Mouse (Mus musculus): ENCODE data around the gene Ap4s1.

Gene Ap4s1

DNA sequence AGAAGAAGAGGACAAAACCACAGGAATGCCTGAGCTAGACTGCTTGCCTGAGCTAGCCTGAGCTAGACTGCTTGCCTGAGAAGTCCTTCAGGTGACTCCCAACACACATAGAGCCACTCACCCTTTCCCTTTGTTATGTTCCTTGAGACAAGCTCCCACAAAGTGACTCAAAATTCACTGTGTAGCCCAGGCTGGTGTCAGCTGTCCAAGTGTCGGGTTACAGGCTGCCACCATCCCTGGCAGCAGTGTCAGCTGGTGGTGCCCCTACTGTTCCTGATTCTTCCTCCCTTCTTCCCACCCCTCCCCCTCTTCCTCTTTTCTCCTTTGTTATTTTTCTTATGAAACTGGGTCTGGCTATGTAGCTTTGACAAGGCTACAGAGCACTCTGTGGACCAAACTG lies 13.0 kb downstream of the Ap4s1 start:
- DNase-seq (ENCODE audit: low read depth, low spot score) = no peak

- no peak for DNase-seq (ENCODE audit: low read depth, low spot score)
Measured at GRCm38 (mm10) chr12:51704572-51704971, 13.7 kb downstream of the Ap4s1 start.

DNA sequence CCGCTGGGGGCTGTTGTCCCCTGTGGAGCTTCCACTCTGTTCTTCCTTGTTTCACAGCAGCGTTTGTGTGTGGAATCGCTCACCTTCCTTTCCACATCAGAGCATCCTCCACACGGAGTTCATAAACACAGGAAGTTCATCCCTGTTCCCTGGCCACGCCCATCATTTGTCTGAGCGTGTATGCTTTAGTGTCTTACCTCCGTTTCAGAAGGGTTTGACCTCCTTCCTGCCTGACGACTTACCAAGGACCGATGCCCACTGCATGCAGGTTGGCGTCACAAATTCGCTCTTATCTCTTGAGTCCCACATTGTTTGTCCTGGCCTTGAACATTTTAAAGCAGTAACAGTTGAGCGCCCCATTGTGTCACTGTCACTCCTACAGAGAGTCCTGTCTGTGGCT lies 14.9 kb downstream of the Ap4s1 start:
- DNase-seq (ENCODE audit: low read depth, low spot score) = no peak

GRCm38 (mm10) chr12:51706673-51707235 lies 15.9 kb downstream of the Ap4s1 start:
- no peak for DNase-seq (ENCODE audit: low read depth, low spot score)

DNA sequence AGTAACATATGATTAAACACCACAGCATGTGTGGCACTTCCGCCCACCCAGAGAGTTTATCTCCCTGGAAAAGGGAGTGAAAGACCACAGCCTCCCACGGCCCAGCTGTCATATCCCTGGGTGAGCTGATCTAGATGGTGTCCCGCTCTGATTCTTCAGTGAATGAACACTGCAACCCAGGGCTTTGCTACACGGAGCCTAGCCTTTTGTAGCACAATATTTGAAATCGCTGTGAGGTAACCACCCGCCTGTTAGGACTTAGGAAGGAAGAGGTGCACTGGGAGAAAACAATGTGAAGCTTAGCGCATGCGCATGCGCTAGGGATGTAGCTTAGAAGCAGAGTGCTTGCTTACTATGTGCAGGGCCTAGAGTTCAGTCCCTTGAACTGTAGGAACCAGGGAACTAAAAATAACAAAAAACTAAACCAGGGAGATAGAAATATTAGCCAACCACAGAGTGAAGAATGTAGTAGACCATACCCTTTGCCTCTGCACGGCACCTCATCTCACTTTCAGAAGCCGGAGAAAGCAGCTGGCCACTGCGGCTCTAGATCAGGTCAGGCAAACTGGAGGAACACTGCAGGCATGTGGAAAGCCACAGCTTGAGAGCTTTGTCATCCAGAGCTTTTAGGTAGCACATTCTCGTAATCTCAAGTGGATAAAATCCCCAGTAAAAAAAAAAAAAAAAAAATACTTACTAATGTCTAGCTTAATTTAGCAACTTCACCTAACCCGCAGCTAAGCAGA lies 18.3 kb downstream of the Ap4s1 start:
- no peak for DNase-seq (ENCODE audit: low read depth, low spot score)

DNA sequence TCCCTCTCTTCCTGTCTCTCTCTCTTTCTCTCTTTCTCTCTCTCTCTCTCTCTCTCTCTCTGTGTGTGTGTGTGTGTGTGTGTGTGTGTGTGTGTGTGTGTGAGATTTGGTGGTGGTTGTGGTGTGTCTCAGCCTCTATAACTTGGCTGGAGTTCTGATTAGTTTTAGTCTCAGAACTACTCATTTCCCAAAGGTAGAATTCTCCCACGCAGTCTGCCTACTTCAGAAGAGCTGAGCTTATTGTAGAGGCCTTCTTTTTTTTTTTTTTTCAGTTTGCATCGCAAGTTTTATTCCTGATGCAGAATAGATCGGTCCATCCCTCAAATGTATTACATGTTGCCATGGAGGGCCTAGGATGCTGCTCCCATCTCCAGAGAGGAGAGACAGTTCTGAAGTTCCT lies 18.9 kb downstream of the Ap4s1 start:
- no peak for DNase-seq (ENCODE audit: low read depth, low spot score)

DNA sequence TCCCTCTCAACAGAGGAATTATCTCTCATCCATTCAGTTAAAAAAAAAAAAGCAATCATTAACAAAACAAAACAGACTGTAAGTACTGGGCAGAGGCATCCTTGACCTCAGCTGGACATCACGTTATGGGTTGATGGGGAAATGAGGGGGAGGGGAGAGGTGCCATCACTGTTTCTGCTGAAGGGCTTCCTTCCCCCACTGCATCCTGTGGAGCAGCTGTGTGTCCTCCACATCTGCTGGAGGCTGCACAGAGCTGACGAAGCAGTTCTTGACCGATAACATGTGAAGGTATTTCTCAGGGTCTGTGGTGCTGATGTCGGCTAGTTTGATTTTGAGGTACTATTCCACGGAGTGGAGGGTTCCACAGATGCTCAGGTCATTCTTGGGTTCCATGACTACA lies 19.3 kb downstream of the Ap4s1 start:
- no peak for DNase-seq (ENCODE audit: low read depth, low spot score)

GRCm38 (mm10) chr12:51712685-51713084 lies 21.9 kb downstream of the Ap4s1 start:
- DNase-seq (ENCODE audit: low read depth, low spot score) = no peak

DNA sequence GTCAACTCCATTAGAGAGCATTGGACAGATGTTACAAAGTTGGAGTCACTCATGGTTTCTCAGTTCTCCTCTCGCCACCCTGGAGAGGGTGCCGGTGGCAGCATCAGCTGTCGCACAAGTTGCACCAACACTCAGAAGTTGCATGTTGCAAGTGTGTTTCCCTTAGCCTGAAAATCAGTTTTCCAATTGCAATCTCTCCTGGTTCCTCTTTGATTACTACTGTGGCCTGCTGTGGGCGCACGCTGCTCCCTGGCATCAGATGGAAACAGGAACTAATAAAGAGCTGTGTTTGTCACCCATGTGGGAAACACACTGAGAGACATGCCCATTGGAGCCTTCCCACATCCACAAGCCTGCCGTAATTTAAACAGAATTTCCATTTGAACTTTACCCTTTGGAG lies 27.8 kb downstream of the Ap4s1 start:
- no peak for DNase-seq (ENCODE audit: low read depth, low spot score)

- no peak for DNase-seq (ENCODE audit: low read depth, low spot score)
Measured at GRCm38 (mm10) chr12:51721836-51722235, 31.0 kb downstream of the Ap4s1 start.

- no peak for DNase-seq (ENCODE audit: low read depth, low spot score)
Measured at GRCm38 (mm10) chr12:51729058-51729457, 38.2 kb downstream of the Ap4s1 start.

- no peak for DNase-seq (ENCODE audit: low read depth, low spot score)
Measured at GRCm38 (mm10) chr12:51729827-51730226, 39.0 kb downstream of the Ap4s1 start.

DNA sequence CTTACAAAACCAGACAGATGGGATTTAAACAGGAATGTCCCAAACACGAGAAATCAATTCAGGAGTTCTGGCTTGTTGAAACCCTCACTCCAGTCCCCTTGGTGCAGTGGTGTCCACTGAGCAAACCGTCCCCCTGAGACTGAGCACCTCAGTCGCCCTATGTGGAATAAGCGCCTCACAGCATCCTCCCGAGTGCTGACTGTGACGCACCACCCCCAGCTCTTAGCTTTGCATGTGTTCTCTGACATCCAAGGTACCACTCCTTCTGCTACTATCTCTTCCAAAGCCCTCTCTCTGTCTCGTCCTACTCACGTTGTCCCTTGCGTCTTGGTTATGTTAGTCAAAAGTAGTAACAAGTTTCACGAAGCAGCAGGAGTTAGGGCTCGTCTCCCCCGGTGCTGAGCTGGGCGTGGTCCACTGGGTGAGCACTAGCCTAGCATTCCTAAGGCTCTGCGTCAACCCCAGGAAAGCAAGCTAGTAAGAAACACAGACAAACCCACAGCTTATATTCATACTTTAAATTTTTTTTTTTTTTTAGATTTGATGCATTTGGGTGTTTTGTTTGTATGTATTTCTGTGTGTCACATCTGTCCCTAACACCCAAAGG lies 43.9 kb downstream of the Ap4s1 start:
- DNase-seq (ENCODE audit: low read depth, low spot score) = no peak

GRCm38 (mm10) chr12:51735840-51736271 lies 45.0 kb downstream of the Ap4s1 start:
- DNase-seq (ENCODE audit: low read depth, low spot score) = no peak

- DNase-seq (ENCODE audit: low read depth, low spot score) = no peak
Measured at GRCm38 (mm10) chr12:51736381-51736780, 45.5 kb downstream of the Ap4s1 start.

GRCm38 (mm10) chr12:51736807-51737206 lies 46.0 kb downstream of the Ap4s1 start:
- DNase-seq (ENCODE audit: low read depth, low spot score) = no peak

GRCm38 (mm10) chr12:51741690-51742089 lies 50.9 kb downstream of the Ap4s1 start:
- DNase-seq (ENCODE audit: low read depth, low spot score) = no peak

- DNase-seq (ENCODE audit: low read depth, low spot score) = no peak
Measured at GRCm38 (mm10) chr12:51744957-51745356, 54.1 kb downstream of the Ap4s1 start.

DNA sequence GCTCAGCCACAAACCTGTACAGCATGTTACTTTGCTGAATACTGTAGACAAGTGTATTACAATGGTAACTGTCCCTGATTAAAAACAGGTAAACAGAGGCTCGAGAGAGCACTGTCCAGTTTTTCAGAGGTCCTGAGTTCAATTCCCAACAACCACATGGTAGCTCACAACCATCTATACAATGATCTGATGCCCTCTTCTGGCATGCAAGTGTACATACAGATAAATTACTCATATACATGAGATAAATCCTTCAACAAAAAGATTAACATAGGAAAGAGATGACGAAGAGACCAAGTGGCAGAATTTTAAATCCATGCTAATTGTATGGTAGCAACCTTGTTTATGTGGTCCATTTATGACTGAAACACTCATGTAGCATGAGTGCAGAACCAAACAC lies 56.5 kb downstream of the Ap4s1 start:
- DNase-seq (ENCODE audit: low read depth, low spot score) = no peak

DNA sequence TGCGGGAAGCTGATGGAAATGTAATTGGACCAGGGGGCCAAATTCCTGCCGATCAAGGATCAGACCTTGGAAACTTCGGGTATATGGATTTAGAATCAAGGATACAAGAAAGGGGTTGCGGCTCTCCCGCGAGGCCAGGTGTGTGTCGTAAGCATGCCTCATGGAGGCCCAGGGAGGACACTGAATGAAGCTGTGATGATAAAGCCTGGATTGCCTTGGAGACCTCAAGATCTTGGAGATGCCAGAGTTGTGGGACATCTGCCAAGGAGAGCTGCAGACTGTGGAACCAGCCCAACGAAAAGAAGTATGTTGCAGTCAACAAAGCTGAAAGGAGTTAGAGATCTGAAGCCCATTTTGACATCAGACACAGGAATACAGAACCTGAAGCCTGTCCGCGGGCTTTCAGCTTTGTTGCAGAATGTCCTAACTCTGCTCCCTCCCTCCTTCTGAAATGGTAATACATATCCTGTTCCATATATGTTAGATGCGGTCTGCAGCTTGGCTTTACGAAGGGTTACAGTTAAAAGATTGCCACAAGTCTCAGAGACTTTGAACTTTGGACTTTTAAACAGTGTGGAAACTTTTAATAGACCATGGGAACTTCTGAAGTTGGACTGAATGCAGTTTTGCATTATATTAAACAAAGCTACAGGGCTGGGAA lies 65.2 kb downstream of the Ap4s1 start:
- DNase-seq (ENCODE audit: low read depth, low spot score) = no peak

DNA sequence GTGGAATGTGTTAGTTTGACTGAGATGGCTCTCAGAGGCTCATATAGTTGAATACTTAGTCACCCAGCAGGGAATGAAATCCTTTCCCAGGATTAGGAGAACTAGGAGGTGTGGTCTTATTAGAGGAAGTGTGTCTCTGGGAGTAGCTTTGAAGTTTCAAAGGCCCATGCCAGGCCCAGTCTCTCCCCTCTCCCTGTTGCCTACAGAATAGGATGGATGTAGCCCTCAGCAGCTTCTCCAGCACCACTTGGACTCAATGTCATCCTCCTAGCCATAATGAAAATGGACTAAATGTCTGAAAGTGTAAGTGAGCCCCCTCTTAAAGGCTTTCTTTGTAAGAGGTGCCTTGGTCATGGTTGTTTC lies 65.7 kb downstream of the Ap4s1 start:
- no peak for DNase-seq (ENCODE audit: low read depth, low spot score)

DNA sequence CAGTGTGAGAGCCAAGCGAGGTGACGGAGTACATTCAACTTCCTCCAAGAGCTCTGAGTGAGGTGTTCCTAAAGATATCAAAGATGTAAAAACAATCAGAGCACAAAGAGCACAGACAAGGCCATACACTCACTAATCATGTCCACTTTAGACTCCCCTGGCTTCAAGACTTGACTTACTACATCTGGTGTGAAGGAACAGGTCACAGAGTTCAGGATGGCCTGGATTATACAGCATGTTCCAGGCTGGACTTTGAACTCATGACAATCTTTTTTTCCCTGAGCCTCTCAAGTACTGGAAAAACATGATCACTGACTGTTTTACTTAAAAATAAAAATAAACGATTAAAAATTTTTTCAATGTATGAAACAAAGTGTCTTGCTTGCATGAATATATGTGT lies 68.5 kb downstream of the Ap4s1 start:
- no peak for DNase-seq (ENCODE audit: low read depth, low spot score)

DNA sequence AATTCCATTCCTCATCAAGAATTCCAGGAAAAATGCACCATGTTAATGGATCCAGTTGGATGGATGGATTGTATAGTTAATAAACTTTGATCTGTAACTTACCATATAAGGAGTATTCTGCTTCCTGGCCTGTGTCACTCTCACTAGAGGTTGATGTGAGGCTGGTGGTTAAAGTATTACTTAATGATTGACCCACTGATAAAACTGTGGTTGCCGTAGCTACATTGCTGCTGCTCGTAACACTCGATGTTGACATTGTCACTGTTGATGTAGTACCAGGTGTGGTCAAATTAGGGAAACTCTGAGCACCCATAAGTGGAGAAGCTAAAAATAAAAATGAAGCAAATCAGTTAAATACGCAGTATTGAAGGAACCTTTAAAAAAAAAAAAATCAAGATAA lies 76.6 kb downstream of the Ap4s1 start:
- no peak for DNase-seq (ENCODE audit: low read depth, low spot score)

All from embryo, embryonic 11.5 days (tissue).